Mouse (Mus musculus): ENCODE results near the gene Zfp648. TPM values are rescaled to one million over a fixed set of nuclear protein-coding genes. Genes with fewer than 3 reads are reported as not detected.

Zfp648 gene
- polyA plus RNA-seq, 1 experiment from 2014 or later: not detected

GRCm38 (mm10) chr1:154188229-154188628 is 12.8 kb upstream of the Zfp648 start:
- H3K9me3 ChIP-seq: no peaks in the 10 kb centered on the region
- H3K4me3 ChIP-seq: no peak overlapping the region
- H3K36me3 ChIP-seq: no peaks in the 10 kb centered on the region
- H3K27me3 ChIP-seq (ENCODE audit: insufficient read depth, poor library complexity, severe bottlenecking): no peaks in the 10 kb centered on the region
- H3K4me1 ChIP-seq (replicated peaks): peaks cover 8% of the 10 kb centered on the region
- 91% methylated on average over 4 of the region's 4 CpGs for WGBS
- no peak overlapping the region for H3K27ac ChIP-seq
- no peak for DNase-seq (ENCODE audit: low spot score)

- H3K9me3 ChIP-seq: no peaks in the 10 kb centered on the region
- no peaks in the 10 kb centered on the region for H3K36me3 ChIP-seq
- H3K4me3 ChIP-seq: no peak overlapping the region
- peak; percentile 44 for DNase-seq (ENCODE audit: low spot score)
- 51% methylated on average over 4 of the region's 4 CpGs for WGBS
- peaks cover 8% of the 10 kb centered on the region for H3K4me1 ChIP-seq (replicated peaks)
- H3K27me3 ChIP-seq (ENCODE audit: insufficient read depth, poor library complexity, severe bottlenecking): no peaks in the 10 kb centered on the region
- no peak overlapping the region for H3K27ac ChIP-seq
These were observed 12.4 kb upstream of the Zfp648 start for GRCm38 (mm10) chr1:154188631-154189030.

GRCm38 (mm10) chr1:154189842-154190530 is 11.0 kb upstream of the Zfp648 start:
- no peaks in the 10 kb centered on the region for H3K9me3 ChIP-seq
- WGBS: 62% methylated on average over 14 of the region's 18 CpGs
- H3K4me1 ChIP-seq (replicated peaks): peaks cover 8% of the 10 kb centered on the region
- no peak for DNase-seq (ENCODE audit: low spot score)
- H3K27ac ChIP-seq: no peak overlapping the region
- no peaks in the 10 kb centered on the region for H3K27me3 ChIP-seq (ENCODE audit: insufficient read depth, poor library complexity, severe bottlenecking)
- H3K36me3 ChIP-seq: no peaks in the 10 kb centered on the region
- no peak overlapping the region for H3K4me3 ChIP-seq

- no peak for DNase-seq (ENCODE audit: low spot score)
- 90% methylated on average over 10 of the region's 10 CpGs for WGBS
These were observed 2.1 kb upstream of the Zfp648 start for GRCm38 (mm10) chr1:154198896-154199295.

DNA sequence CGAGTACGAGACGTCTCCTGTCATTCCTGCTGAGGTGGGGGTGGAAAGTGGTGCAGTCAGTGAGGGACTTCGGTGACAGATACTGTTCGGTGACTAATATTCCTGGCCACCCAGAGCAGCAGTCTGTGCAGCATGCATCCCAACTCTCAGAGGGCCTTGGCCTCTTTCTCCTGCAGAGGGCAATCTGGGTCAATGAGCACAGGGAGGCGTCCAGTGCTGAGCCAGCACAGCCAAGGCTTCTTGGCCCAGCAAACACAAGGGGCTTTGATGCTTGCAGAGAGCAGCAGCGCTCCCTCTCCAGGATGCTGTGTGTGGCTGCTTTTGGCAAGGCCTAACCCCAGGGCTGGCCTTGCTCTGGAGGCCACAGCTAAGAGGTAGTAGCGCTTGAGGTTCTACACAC is 1.6 kb downstream of the Zfp648 start:
- 0 out of 2 replicates have a peak overlapping the region, but pooled peaks have one; percentile 1 for H3K27ac ChIP-seq
- DNase-seq (ENCODE audit: low spot score): peak; percentile 35
- no peak overlapping the region for H3K4me3 ChIP-seq
- H3K27me3 ChIP-seq (ENCODE audit: insufficient read depth, poor library complexity, severe bottlenecking): peaks cover 63% of the 10 kb centered on the region
- H3K4me1 ChIP-seq (replicated peaks): peaks cover 30% of the 10 kb centered on the region
- H3K9me3 ChIP-seq: no peaks in the 10 kb centered on the region
- 52% methylated on average over 8 of the region's 8 CpGs for WGBS
- H3K36me3 ChIP-seq: no peaks in the 10 kb centered on the region

More at GRCm38 (mm10) chr1:154198896-154199295, 2.1 kb upstream of the Zfp648 start:
- H3K36me3 ChIP-seq: no peaks in the 10 kb centered on the region
- peaks cover 34% of the 10 kb centered on the region for H3K27me3 ChIP-seq (ENCODE audit: insufficient read depth, poor library complexity, severe bottlenecking)
- H3K27ac ChIP-seq: no peak overlapping the region
- H3K9me3 ChIP-seq: no peaks in the 10 kb centered on the region
- peaks cover 19% of the 10 kb centered on the region for H3K4me1 ChIP-seq (replicated peaks)
- H3K4me3 ChIP-seq: no peak overlapping the region

GRCm38 (mm10) chr1:154203386-154203785 is 2.4 kb downstream of the Zfp648 start:
- Histone ChIP-seq H3K27me3 (ENCODE audit: insufficient read depth, poor library complexity, severe bottlenecking) (peaks cover 63% of the 10 kb centered on the region), H3K36me3 (no peaks in the 10 kb centered on the region), H3K27ac (no peak overlapping the region), H3K4me3 (no peak overlapping the region), H3K9me3 (no peaks in the 10 kb centered on the region), H3K4me1 (replicated peaks) (peaks cover 30% of the 10 kb centered on the region)
- WGBS: 92% methylated on average over 5 of the region's 5 CpGs
- DNase-seq (ENCODE audit: low spot score): no peak

DNA sequence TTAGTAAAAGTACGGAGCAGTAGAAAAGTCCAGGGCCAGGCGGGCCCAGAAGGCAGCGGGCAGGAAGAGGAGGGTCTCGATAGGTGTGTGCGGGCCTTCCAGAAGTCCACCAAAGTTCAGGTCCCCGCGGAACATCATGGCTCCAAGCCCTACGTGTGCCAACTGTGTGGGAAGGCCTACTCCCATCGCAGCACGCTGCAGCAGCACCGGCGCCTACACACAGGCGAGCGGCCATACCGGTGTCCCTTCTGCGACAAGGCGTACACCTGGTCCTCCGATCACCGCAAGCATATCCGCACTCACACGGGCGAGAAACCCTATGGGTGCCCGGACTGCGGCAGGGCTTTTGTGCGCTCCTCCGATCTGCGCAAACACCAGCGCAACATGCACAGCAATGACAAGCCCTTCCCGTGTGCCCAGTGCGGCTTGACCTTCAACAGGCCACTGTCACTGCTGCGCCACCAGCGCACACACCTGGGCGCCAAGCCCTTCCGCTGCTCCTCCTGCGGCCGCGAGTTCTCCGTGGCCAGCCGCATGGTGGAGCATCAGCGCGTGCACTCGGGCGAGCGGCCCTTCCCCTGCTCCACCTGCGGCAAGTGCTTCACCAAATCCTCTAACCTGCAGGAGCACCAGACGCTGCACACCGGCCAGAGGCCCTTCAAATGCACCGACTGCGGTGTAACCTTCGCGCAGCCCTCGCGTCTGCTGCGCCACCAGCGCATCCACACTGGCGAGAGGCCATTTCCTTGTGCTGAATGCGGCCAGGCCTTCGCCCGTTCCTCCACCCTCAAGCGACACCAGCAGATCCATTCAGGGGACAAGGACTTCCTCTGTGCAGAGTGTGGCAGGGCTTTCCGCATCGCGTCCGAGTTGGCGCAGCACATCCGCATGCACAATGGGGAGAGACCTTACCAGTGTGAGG is 3.9 kb downstream of the Zfp648 start:
- peaks cover 63% of the 10 kb centered on the region for H3K27me3 ChIP-seq (ENCODE audit: insufficient read depth, poor library complexity, severe bottlenecking)

GRCm38 (mm10) chr1:154219991-154220390 is 19.0 kb downstream of the Zfp648 start:
- Histone ChIP-seq H3K4me1 (replicated peaks) (0 out of 2 replicates have a peak, but pooled peaks cover 3% of the 10 kb centered on the region), H3K27me3 (ENCODE audit: insufficient read depth, poor library complexity, severe bottlenecking) (no peaks in the 10 kb centered on the region), H3K27ac (no peak overlapping the region), H3K4me3 (no peak overlapping the region), H3K36me3 (no peaks in the 10 kb centered on the region), H3K9me3 (no peaks in the 10 kb centered on the region)
- DNase-seq (ENCODE audit: low spot score): no peak
- 93% methylated on average over 2 of the region's 2 CpGs for WGBS

More for the DNA sequence above, 3.9 kb downstream of the Zfp648 start:
- DNase-seq (ENCODE audit: low spot score): no peak
- 10% methylated on average over 66 of the region's 66 CpGs for WGBS
- Histone ChIP-seq H3K27ac (0 out of 2 replicates have a peak overlapping the region, but pooled peaks have one; percentile 40), H3K4me1 (replicated peaks) (peaks cover 30% of the 10 kb centered on the region), H3K4me3 (peak overlapping the region; percentile 52), H3K36me3 (no peaks in the 10 kb centered on the region), H3K9me3 (no peaks in the 10 kb centered on the region)

- H3K9me3 ChIP-seq: no peaks in the 10 kb centered on the region
- no peak overlapping the region for H3K27ac ChIP-seq
- 93% methylated on average over 3 of the region's 3 CpGs for WGBS
- H3K36me3 ChIP-seq: no peaks in the 10 kb centered on the region
- no peak overlapping the region for H3K4me3 ChIP-seq
- H3K27me3 ChIP-seq (ENCODE audit: insufficient read depth, poor library complexity, severe bottlenecking): no peaks in the 10 kb centered on the region
- H3K4me1 ChIP-seq (replicated peaks): 0 out of 2 replicates have a peak, but pooled peaks cover 3% of the 10 kb centered on the region
- no peak for DNase-seq (ENCODE audit: low spot score)
These were observed 19.6 kb downstream of the Zfp648 start for GRCm38 (mm10) chr1:154220566-154220965.

GRCm38 (mm10) chr1:154223807-154224207 is 22.8 kb downstream of the Zfp648 start:
- 24% methylated on average over 1 of the region's 1 CpGs for WGBS
- Histone ChIP-seq H3K4me3 (no peak overlapping the region), H3K9me3 (no peaks in the 10 kb centered on the region), H3K36me3 (no peaks in the 10 kb centered on the region), H3K27me3 (ENCODE audit: insufficient read depth, poor library complexity, severe bottlenecking) (no peaks in the 10 kb centered on the region), H3K27ac (no peak overlapping the region), H3K4me1 (replicated peaks) (0 out of 2 replicates have a peak, but pooled peaks cover 3% of the 10 kb centered on the region)
- DNase-seq (ENCODE audit: low spot score): no peak

- Histone ChIP-seq H3K4me3 (no peak overlapping the region), H3K27me3 (ENCODE audit: insufficient read depth, poor library complexity, severe bottlenecking) (no peaks in the 10 kb centered on the region), H3K9me3 (no peaks in the 10 kb centered on the region), H3K4me1 (replicated peaks) (no peaks in the 10 kb centered on the region), H3K36me3 (no peaks in the 10 kb centered on the region), H3K27ac (no peak overlapping the region)
- no peak for DNase-seq (ENCODE audit: low spot score)
- WGBS: 84% methylated on average over 4 of the region's 4 CpGs
These were observed 31.6 kb downstream of the Zfp648 start for GRCm38 (mm10) chr1:154232594-154232993.

- Histone ChIP-seq H3K36me3 (no peaks in the 10 kb centered on the region), H3K9me3 (no peaks in the 10 kb centered on the region), H3K27me3 (ENCODE audit: insufficient read depth, poor library complexity, severe bottlenecking) (no peaks in the 10 kb centered on the region), H3K27ac (no peak overlapping the region), H3K4me3 (no peak overlapping the region), H3K4me1 (replicated peaks) (no peaks in the 10 kb centered on the region)
- WGBS: 83% methylated on average over 6 of the region's 6 CpGs
- no peak for DNase-seq (ENCODE audit: low spot score)
These were observed 32.0 kb downstream of the Zfp648 start for GRCm38 (mm10) chr1:154233033-154233432.

DNA sequence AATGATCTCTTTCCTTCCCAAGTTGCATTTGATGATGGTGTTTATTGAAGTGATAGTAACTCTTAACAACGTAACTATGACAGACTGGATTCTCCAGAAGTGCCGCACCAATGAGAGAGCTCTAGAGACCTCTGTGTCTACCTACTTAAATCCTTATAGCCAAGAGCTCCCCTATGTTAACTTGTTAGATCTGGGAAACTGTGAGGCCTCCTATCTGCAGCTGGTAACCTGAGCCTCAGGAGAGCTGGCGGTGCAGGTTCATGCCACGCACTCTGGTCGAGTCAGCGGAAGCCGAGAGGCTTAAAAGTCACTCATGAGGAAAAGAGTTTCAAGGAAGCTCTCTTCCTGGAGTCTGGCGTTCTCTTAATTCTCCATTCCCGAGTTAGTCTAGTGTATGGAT is 33.8 kb downstream of the Zfp648 start:
- Histone ChIP-seq H3K4me1 (replicated peaks) (no peaks in the 10 kb centered on the region), H3K36me3 (no peaks in the 10 kb centered on the region), H3K27me3 (ENCODE audit: insufficient read depth, poor library complexity, severe bottlenecking) (no peaks in the 10 kb centered on the region), H3K27ac (no peak overlapping the region), H3K4me3 (no peak overlapping the region), H3K9me3 (no peaks in the 10 kb centered on the region)
- WGBS: 88% methylated on average over 9 of the region's 9 CpGs
- DNase-seq (ENCODE audit: low spot score): no peak
